Mouse (Mus musculus) cerebellum, adult 2 months (tissue): Measurements from ENCODE around the gene Mrap.

Experiments
- CTCF ChIP-seq: fragments of 200-500 bp; IDR thresholded peaks from 2 replicates; pipeline ENCODE4 v1.5.1; 2011; ENCODE audit warnings: low read depth, mild to moderate bottlenecking, control low read depth, low read length, moderate library complexity, borderline replicate concordance; ENCODE audit not compliant: insufficient read depth
- POLR2A ChIP-seq: fragments of 200-500 bp; IDR thresholded peaks from 2 replicates; pipeline ENCODE4 v1.6.1; 2011; ENCODE audit warnings: low read length, control low read depth, borderline replicate concordance; ENCODE audit not compliant: insufficient read depth

GRCm38 (mm10) chr16:90760515-90760914 is 22.5 kb downstream of the Mrap start:
- TF ChIP-seq POLR2A (no peak), CTCF (no peak)
